Mouse (Mus musculus) embryonic facial prominence, embryonic 14.5 days (tissue): ENCODE measurements around the gene Elovl7. TPM values are rescaled to one million over a fixed set of nuclear protein-coding genes. Genes with fewer than 3 reads are reported as not detected.

Source experiments
- ATAC-seq: fragments of 200-750 bp; cut with Nextera tagmentation; 2 replicates; pipeline ENCODE4 v1.8.0; 2017; ENCODE audit warnings: low read depth, moderate number of reproducible peaks, moderate TSS enrichment
- DNase-seq: peaks from one replicate; pipeline ENCODE4 v3.0.0-alpha.2; 2015; ENCODE audit warnings: low spot score
- H3K27ac ChIP-seq: fragments of 300-500 bp; sonication (generic); replicated peaks from 2 replicates; pipeline ENCODE4 v1.5.1; 2014; ENCODE audit warnings: low read depth, mild to moderate bottlenecking, low read length, moderate library complexity
- H3K27me3 ChIP-seq: fragments of 300-500 bp; sonication (generic); replicated peaks from 2 replicates; pipeline ENCODE4 v1.6.1; 2014; ENCODE audit warnings: low read length; ENCODE audit not compliant: control insufficient read depth, insufficient read depth
- H3K36me3 ChIP-seq: fragments of 300-500 bp; sonication (generic); 2 replicates; pipeline ENCODE4 v1.6.1; 2014; ENCODE audit warnings: low read length, mixed read lengths; ENCODE audit not compliant: control insufficient read depth, insufficient read depth
- H3K4me1 ChIP-seq: fragments of 300-500 bp; sonication (generic); 2 replicates; pipeline ENCODE4 v1.6.1; 2014; ENCODE audit warnings: antibody characterized with exemption, low read length; ENCODE audit not compliant: control insufficient read depth, insufficient read depth
- H3K4me2 ChIP-seq: fragments of 300-500 bp; sonication (generic); 2 replicates; pipeline ENCODE4 v1.6.1; 2014; ENCODE audit warnings: low read depth, mild to moderate bottlenecking, low read length, moderate library complexity, mixed read lengths
- H3K4me3 ChIP-seq: fragments of 300-500 bp; sonication (generic); 2 replicates; pipeline ENCODE4 v1.5.1; 2014; ENCODE audit warnings: low read depth, mild to moderate bottlenecking, low read length
- H3K9ac ChIP-seq: fragments of 300-500 bp; sonication (generic); 2 replicates; pipeline ENCODE4 v1.6.1; 2014; ENCODE audit warnings: low read depth, mild to moderate bottlenecking, low read length, moderate library complexity, mixed read lengths
- H3K9me3 ChIP-seq: fragments of 300-500 bp; sonication (generic); 2 replicates; pipeline ENCODE4 v1.6.1; 2016; ENCODE audit warnings: low read length; ENCODE audit not compliant: control insufficient read depth
- WGBS: fragments of 180-500 bp; shearing (Covaris S2); extraction: QIAGEN DNeasy Blood & Tissue Kit; methylation state at CpG from one replicate; pipeline ENCODE4 v1.1.7; 2014; 5-methylcytosine and 5-hydroxymethylcytosine counted together
- polyA plus RNA-seq: library from polyadenylated mRNA; unstranded; fragments of >200 nt; fragmentation: Nextera tagmentation; extraction: Ambion mirVana; gene quantifications from 2 replicates; pipeline ENCODE4 v1.2.1, GENCODE M21; 2014

The Elovl7 gene
- polyA plus RNA-seq, 1 experiment from 2014 or later, result 4.2 TPM

- ATAC-seq, result no peak
- Histone ChIP-seq H3K4me2 (no peak overlapping the region), H3K9me3 (no peaks in the 10 kb centered on the region), H3K4me3 (no peak overlapping the region), H3K27me3 (no peaks in the 10 kb centered on the region), H3K4me1 (peaks cover 7% of the 10 kb centered on the region; the same call in 1 of the 2 replicates), H3K9ac (no peak overlapping the region), H3K36me3 (no peaks in the 10 kb centered on the region), H3K27ac (0 out of 2 replicates have a peak overlapping the region, but pooled peaks have one; percentile 63)
- WGBS, result 46% methylated on average over 5 of the region's 5 CpGs
- no peak for DNase-seq
These were observed 84.0 kb downstream of the Elovl7 start for GRCm38 (mm10) chr13:108298241-108298640.

- peaks cover 7% of the 10 kb centered on the region; the same call in 1 of the 2 replicates for H3K4me1 ChIP-seq
- H3K27me3 ChIP-seq, result no peaks in the 10 kb centered on the region
- H3K9ac ChIP-seq, result no peak overlapping the region
- ATAC-seq, result peak; percentile 70
- H3K36me3 ChIP-seq, result no peaks in the 10 kb centered on the region
- no peak overlapping the region for H3K4me3 ChIP-seq
- no peak overlapping the region for H3K4me2 ChIP-seq
- DNase-seq, result peak; percentile 81
- 21% methylated on average over 5 of the region's 5 CpGs for WGBS
- H3K27ac ChIP-seq, result no peak overlapping the region
- H3K9me3 ChIP-seq, result no peaks in the 10 kb centered on the region
These were observed 86.2 kb downstream of the Elovl7 start for GRCm38 (mm10) chr13:108300346-108300950.

GRCm38 (mm10) chr13:108301411-108301810 is 87.2 kb downstream of the Elovl7 start:
- H3K36me3 ChIP-seq, result no peaks in the 10 kb centered on the region
- H3K4me2 ChIP-seq, result no peak overlapping the region
- H3K9me3 ChIP-seq, result no peaks in the 10 kb centered on the region
- 29% methylated on average over 7 of the region's 7 CpGs for WGBS
- DNase-seq (peak; percentile 35), ATAC-seq (no peak)
- peak overlapping the region; percentile 0; the same call in 1 of the 2 replicates for H3K27ac ChIP-seq
- H3K4me3 ChIP-seq, result no peak overlapping the region
- peaks cover 7% of the 10 kb centered on the region; the same call in 1 of the 2 replicates for H3K4me1 ChIP-seq
- no peak overlapping the region for H3K9ac ChIP-seq
- H3K27me3 ChIP-seq, result no peaks in the 10 kb centered on the region

- DNase-seq (peak; percentile 34), ATAC-seq (peak; percentile 9; the same call in 1 of the 2 replicates)
- H3K27ac ChIP-seq, result no peak overlapping the region
- no peak overlapping the region for H3K9ac ChIP-seq
- no peaks in the 10 kb centered on the region for H3K9me3 ChIP-seq
- no peak overlapping the region for H3K4me2 ChIP-seq
- WGBS, result 63% methylated on average over 7 of the region's 7 CpGs
- H3K27me3 ChIP-seq, result no peaks in the 10 kb centered on the region
- H3K4me1 ChIP-seq, result peaks cover 3% of the 10 kb centered on the region; the same call in 1 of the 2 replicates
- no peaks in the 10 kb centered on the region for H3K36me3 ChIP-seq
- H3K4me3 ChIP-seq, result no peak overlapping the region
These were observed 88.9 kb downstream of the Elovl7 start for GRCm38 (mm10) chr13:108302957-108303675.

GRCm38 (mm10) chr13:108303841-108304240 is 89.6 kb downstream of the Elovl7 start:
- no peak overlapping the region for H3K9ac ChIP-seq
- H3K4me3 ChIP-seq, result no peak overlapping the region
- no peak overlapping the region for H3K4me2 ChIP-seq
- ATAC-seq (no peak), DNase-seq (no peak)
- no peak overlapping the region for H3K27ac ChIP-seq
- H3K36me3 ChIP-seq, result no peaks in the 10 kb centered on the region
- no peaks in the 10 kb centered on the region for H3K9me3 ChIP-seq
- H3K4me1 ChIP-seq, result peaks cover 3% of the 10 kb centered on the region; the same call in 1 of the 2 replicates
- 63% methylated on average over 1 of the region's 1 CpGs for WGBS
- H3K27me3 ChIP-seq, result no peaks in the 10 kb centered on the region

- H3K4me1 ChIP-seq, result peaks cover 3% of the 10 kb centered on the region; the same call in 1 of the 2 replicates
- no peak overlapping the region for H3K4me3 ChIP-seq
- H3K9me3 ChIP-seq, result no peaks in the 10 kb centered on the region
- H3K27ac ChIP-seq, result no peak overlapping the region
- no peaks in the 10 kb centered on the region for H3K27me3 ChIP-seq
- DNase-seq (no peak), ATAC-seq (no peak)
- WGBS, result 67% methylated on average over 1 of the region's 2 CpGs
- no peak overlapping the region for H3K4me2 ChIP-seq
- no peaks in the 10 kb centered on the region for H3K36me3 ChIP-seq
- H3K9ac ChIP-seq, result no peak overlapping the region
These were observed 90.5 kb downstream of the Elovl7 start for GRCm38 (mm10) chr13:108304680-108305079.

GRCm38 (mm10) chr13:108315702-108316486 is 101.7 kb downstream of the Elovl7 start, which contains the start of gene Depdc1b:
Depdc1b (plus strand) TSS chr13:108316332.
- peaks cover 13% of the 10 kb centered on the region; the same call in 1 of the 2 replicates for H3K4me1 ChIP-seq
- peak within 1 kb of the TSS; percentile 74 for H3K4me3 ChIP-seq
- H3K4me2 ChIP-seq, result peak within 1 kb of the TSS; percentile 96
- DNase-seq (peak; percentile 97), ATAC-seq (peak; percentile 97)
- WGBS, result under 1% methylated on average over 40 of the region's 48 CpGs
- H3K9ac ChIP-seq, result peak within 1 kb of the TSS; percentile 74
- no peaks in the 10 kb centered on the region for H3K36me3 ChIP-seq
- no peak within 1 kb of the TSS for H3K27ac ChIP-seq
- H3K27me3 ChIP-seq, result no peaks in the 10 kb centered on the region
- no peaks in the 10 kb centered on the region for H3K9me3 ChIP-seq

GRCm38 (mm10) chr13:108316487-108316903 is 102.3 kb downstream of the Elovl7 start:
- Histone ChIP-seq H3K27ac (no peak overlapping the region), H3K4me1 (peaks cover 13% of the 10 kb centered on the region; the same call in 1 of the 2 replicates), H3K4me2 (peak overlapping the region; percentile 96), H3K36me3 (no peaks in the 10 kb centered on the region), H3K9ac (peak overlapping the region; percentile 74), H3K4me3 (peak overlapping the region; percentile 74), H3K9me3 (no peaks in the 10 kb centered on the region), H3K27me3 (no peaks in the 10 kb centered on the region)
- WGBS, result under 1% methylated on average over 30 of the region's 32 CpGs
- DNase-seq (peak; percentile 24), ATAC-seq (peak; percentile 44)
